Mouse (Mus musculus) mature B cell (primary cell): ENCODE measurements around the gene Gm11037.

Experiments
- in situ Hi-C: fragments of 300-500 bp; cut with MboI; formaldehyde crosslinking; loops from 2 replicates; pipeline ENCODE4 v1.14.3; 2019

Gm11037 gene

DNA sequence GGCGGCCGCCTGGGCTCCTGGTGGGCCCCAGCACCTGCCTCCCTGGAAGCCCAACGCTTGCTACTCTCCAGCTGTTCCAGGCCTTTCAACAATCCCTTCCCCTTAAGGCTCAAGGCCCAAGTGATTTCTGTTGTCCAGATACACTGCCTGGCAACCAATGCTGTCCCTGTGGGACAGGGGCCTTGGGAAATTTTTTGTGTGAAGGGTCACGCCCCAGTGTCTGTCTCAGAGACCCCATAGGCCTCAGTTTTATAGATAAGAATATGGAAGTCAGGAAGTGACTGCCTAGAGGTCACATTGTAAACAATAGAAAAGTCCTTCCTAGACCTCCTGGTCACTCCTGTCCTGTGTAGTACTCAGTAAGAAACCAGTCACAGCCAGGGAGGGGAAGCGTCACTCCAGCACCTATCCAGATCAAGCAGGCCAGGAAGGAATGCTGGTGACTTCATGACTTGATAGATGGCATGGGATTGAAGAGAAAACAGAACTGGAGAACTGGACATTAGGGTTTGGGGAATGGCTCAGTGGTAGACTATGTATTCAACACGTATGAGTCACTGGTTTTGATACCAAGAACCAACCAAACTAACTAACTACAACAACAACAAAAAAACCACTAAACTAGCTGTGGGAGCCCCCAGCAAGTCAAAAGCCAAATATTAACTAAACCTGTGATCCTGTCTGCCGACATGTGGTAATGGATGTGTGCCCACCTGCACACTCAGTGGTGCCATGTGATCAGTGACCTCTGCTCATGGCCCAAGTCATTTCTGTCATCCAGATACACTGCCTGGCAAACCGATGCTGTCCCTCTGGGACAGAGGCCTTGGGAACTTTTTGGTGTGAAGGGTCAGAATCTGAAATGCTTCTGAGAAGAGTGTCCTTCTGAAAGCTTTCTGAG, 15.3 kb downstream of the Gm11037 start:
- in situ Hi-C loops = no loop called here

DNA sequence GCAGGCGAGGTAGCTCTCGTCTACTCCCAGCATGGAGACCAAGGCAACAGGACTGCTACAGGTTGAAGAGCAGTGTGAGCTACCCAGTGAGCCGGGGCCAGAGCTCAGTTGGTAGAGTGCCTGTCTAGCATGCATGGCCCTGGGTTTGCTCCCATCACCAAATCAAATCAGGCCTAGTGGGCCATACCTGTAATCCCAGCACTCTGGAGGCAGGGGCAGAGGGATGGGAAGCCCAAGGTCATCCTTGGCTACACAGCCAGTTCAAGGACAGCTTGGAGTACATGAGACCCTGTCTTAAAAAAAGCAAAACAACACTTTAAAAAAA, 15.9 kb downstream of the Gm11037 start:
- in situ Hi-C loops = no loop called here

DNA sequence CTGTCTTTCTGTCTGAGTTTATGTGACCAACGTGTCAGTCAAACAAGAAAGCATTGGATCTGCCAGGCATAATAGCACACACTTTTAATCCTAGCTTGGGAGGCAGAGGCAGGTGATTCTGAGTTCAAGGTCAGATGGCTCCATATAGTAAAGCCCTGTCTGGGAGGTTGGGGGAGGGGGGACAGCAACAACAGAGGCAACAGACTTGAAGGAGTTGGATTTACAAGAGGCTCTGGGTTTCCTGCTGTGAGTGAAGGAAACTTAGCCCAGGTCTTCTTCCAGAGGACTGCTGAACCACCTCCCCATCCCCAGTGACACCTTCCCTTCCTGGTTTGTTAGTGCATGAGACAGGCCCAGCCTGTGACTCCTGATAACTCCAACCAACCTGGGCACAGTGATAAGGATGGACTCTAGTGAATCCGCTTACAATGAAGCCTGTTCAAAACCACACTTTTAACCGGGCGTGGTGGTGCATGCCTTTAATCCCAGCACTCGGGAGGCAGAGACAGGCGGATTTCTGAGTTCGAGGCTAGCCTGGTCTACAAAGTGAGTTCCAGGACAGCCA, 19.0 kb downstream of the Gm11037 start:
- in situ Hi-C loops = no loop called here

DNA sequence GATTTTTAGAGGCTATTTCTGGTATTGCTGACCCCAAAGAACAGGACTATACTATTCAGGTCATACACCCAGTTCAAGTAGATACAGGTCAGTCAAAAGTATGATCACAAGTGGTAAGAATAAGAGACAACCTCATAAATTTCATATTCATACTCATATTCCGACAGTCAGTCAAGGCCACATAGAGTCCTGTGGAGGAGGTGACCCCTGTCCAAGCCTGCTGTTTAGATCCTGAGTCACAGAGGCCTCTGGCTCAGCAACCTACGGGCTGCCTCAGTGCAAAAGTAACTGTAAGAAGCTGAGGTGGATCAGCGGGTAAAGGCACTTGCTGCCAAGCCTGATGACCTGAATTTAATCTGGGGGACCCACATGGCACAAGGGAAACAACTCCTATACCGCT, 20.7 kb downstream of the Gm11037 start:
- in situ Hi-C loops = no loop called here

DNA sequence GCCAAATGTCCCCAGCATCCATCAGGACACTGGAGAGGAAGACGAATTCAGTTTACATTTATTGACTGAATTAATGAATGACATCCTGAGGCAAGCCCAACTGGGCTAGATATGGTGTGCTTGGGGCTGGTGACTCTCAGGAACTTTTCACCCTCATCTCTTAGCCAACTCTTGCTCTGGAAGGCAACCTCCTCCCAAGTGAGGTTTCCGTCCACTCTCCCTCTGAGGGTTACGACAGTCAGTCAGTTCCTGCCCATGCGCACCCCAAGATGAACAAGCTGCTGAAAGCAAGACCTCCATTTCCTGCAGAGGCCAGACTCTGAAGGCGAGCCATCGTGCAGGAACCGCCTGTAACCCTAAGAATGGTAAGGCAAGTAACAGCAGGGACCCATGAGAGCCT, 23.7 kb downstream of the Gm11037 start:
- in situ Hi-C loops = no loop called here

DNA sequence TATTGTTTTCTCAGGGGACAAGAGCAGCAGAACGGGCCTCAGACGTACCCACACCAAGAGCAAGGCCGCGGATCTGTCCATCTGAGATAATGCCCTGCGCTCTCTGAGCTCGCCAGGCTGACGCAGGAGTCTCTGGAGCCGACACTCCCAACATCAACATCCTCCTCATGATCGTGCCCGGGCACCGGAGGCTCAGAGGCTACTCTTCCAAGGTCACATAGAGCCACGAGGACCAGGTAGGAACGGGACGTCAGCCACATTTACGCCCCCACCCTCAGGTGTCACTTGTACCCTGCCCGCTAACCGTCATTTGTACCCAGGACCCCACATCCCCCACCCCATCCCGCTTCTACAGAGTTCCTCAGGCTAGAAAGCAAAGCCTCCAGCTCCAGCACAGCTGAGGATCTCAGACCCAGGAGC, 26.2 kb downstream of the Gm11037 start:
- in situ Hi-C loops = no loop called here

DNA sequence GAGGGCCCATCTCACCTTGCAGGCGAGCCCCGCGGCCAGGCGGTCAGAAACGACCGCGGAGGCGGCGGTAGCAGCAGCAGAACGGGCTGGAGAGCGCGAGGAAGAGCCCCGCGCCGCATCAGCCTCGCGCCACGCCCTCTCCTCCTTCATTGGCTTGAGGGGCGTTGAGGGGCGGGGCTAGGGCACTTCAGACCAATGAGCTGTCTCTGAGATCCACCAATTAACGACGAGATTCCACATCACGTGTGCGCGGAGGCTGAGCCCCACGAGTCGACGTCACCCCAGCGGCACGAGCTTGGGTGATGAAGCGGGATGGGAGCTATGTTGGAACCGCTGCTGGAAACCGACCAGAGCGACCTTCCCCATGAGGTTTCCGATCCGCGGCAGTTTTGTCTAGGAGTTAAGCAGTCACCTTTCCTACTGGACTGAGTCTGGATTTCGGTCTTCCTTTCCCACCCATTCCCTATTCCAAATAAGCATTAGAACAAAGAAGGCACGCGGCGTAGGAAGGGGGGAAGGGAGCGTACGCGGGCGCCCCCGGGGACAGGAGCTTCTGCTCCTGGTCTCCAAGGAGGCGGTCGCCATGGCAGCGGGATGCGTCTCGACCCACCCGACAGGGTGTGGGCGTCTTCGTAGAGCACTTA, 26.8 kb downstream of the Gm11037 start, which contains the start of gene 1700037H04Rik:
Gene 1700037H04Rik, minus strand, starts transcription at position 144 of the 644 bp plus-strand sequence.
- in situ Hi-C loops = no loop called here

DNA sequence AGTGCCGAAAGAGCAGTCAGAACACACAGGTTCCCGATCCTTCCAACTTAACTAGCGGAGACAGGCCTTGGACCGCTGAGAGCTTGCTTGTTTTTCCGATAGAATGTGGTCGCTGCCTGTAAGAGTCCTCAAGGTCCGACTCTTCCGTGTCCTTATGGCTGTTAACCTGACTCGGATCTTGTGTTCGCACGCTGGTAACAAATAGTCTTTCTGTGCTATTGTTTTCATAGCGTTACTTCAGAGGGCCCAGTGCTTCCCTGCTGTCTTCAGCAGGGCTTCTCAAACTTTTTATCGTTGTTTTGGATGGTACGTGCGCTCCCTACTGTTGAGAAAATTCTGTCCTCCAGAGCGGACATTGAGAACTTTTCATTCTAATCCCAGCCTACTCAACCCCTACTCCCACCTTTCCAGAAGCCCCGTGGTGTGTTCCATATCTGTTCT, 27.4 kb downstream of the Gm11037 start:
- in situ Hi-C loops = no loop called here

DNA sequence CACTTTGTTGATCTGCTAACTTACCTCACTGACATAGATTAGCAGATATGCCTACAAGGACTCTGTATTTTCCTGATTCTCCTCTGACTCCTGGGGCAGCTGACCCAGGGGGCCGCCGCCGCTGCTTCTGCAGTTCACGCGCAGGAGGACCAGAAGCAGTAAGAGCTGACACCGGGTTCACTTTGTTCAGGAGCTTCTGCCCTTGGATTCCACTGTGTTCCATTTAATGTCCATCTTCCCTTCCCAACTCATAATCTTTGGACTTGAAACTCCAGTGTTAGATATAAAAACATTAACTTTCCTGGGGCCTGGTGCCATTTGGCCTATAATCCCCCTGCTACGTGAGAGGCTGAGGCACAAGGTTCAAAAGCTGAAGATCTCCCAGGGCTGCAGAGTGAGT, 30.6 kb downstream of the Gm11037 start:
- in situ Hi-C loops = no loop called here

DNA sequence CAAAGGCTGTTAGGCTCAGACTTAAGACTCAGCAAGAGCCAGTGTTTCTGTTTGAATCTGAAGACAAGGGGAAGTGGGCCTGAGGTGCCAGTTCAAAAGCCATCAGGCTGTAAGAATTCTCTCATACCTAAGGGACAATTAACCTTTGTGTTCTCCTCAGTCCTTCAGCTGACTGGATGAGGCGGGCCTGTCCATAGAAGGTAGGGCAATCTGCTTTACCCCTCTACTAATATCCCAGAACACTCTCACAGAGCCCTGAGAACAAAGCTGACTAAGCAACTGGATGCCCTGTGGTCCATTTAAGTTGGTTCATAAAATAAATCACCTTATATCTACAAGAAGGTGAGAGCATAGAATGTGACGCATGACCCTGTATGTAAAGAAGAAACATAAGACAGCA, 32.9 kb downstream of the Gm11037 start:
- in situ Hi-C loops = no loop called here

DNA sequence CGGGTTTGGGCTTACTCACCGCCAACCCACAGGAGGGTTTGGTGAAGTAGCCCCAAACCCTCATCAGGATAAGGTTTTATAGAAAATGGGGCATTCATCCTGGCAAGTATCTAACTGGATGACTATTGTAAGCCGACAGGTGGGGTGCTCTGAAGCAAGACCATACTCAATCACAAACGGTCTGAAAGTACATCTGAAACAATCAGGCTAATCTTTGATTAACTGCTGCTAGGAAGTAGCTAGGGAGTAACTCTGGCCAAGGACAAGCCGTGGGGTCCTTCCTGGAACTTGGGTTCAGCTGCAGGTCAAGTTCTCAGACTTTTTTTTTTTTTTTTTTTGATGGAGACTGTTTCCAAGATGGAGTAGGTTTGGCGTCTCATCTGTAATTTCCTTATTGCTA, 34.7 kb downstream of the Gm11037 start:
- in situ Hi-C loops = no loop called here

DNA sequence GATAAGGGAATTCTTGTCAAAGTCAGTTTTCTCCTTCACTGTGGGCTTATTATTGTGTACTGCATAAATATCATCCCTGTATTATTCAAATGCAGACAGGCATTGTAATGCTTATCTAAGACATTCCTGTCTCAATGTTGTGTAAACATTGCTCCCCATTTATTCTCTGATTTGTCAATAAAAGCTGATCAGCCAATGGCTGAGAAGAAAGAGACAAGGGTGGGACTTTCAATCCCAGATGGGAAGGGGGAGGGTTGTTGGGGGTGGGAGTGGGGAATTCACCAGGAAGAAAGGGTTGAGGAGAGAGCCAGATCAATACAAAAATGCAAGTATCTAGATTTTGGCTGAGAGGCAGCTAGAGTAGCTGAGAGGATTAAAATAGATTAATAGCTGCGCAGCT, 35.6 kb downstream of the Gm11037 start:
- in situ Hi-C loops = no loop called here

DNA sequence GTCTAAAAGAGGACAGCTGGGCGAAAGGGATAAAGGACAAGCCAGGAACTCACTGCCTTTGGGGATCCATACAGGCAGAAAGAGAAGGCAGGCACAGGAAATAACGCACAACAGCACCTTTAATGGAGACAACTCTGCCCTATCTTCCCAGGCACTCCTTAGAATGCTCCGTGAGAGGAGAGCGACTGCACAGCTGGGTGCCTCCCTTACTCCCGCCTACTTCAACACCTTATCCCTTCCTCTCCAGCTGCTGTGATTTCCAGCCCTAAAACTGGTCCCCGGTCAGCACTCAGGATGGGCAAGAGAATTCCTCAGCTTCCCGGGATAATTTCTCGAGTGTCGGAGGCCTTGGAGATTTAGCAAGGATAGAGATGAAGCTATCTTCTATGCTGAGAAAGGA, 37.6 kb downstream of the Gm11037 start:
- in situ Hi-C loops = no loop called here

DNA sequence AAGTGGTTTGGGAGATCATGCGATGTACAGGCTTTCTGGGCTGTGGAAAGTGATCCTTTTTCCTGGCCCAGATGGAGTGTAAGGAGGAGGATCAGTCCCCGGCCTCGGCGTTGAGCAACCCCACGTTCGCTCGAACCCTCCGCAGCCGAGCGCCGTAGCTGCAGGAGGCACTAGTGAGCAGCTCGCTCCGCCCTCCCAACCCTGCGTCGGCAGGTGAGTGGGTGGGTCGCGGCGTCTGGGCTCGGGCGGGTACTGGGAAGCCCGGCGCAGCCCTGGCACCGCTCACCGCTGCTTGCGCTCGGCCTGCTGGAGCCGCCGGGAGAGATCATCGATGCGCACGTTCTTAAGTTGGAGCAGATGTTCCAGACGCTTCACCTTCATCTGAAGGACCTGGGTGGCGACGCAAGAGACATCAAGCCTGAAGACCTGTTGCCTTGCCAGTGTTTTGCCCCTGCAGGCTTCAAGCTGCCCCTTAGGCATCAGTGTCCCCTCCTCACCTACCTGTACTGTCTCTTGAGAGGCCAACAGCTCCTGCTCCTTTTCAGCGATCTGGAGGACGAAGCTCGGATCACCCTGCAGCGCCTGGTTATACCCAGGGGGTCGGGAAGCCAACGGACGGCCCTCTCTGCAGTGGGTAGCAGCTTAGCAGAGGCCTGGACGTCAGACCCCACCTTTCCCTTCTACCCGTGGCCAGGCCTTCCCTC, 38.3 kb downstream of the Gm11037 start:
- in situ Hi-C loops = no loop called here

DNA sequence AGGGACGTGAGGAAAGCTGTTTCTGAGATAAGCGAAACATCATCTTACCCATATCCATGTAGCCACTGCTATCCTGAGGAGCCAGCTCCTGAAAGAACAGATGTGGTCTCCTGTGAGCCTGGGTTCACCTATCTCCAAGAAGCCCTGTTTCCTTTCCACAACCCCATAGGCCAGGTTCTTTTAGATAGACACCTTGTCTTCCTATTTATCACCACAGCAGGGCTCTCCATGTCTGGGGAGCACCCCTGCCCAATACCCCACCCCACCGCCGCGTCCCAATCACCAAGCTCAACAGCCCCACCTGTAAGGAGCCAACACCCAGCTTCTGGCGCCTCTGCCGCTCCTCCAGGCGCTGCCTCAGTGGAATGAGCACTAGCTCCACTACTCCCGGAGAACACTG, 39.0 kb downstream of the Gm11037 start:
- in situ Hi-C loops = no loop called here

DNA sequence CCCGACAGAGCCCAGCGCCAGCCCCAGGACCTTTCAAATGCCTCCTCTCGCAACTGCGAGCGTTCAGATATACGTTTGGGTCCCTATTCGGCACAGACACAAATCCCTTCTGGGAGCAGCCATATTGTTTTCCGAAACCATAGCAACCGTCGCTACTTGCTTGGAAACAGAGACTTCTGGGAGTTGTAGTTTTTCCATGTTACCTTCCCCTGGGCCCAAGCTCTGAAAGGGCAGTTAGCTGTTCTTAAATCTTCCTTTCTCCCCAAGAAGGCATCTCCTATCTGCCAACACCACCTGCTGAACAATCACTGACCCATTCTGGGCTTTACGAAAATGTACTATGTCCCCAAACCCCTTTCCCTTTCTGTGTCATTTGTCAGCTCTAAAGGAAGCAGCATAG, 41.4 kb downstream of the Gm11037 start:
- in situ Hi-C loops = no loop called here

DNA sequence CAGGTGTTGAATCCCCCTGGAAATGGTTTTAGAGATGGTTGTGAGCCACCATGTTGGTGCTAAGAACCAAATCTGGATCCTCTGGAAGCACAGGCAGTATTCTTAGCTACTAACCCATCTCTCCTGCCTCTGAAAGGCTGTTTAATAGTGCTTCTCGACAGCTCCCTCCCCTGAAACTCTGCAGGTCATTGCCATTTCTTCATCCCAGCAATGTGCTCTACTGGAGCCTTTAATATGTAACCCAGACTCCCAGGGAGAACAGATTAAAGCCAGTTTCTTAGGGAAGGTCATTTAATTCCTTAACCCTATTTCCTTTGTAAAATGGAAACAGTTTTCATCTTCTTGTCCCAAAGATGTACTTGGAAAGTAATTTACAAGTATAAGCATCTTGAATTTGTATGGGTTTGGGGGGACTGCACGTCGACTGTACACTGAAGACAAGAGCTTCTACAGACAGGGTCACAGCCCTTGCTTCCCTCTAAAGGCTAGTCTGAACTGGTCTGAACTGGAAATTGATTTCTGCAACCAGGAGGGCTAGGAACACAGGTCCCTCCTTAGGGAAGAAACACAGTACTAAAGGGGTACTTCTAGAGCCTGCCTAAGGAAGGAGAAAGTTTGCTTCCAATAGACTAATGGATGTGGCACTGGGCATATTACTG, 42.1 kb downstream of the Gm11037 start:
- in situ Hi-C loops = no loop called here

DNA sequence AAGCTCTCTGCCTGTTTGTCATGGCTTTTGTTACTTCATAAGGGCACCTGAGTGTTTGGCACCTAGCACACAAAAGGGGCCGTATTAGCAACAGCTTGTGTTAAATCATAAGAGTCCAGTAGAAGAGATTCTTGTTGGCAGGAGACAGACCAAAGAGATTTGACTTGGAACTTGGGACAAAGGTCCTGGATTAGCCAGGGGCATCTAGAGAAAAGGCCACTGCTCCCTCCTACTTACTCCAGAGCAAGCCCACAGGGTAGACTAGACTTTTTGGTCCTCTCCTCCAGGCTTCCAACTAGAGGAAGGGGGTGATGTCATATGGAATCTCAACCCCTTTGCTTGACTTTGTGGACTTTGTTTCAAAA, 42.6 kb downstream of the Gm11037 start:
- in situ Hi-C loops = no loop called here

DNA sequence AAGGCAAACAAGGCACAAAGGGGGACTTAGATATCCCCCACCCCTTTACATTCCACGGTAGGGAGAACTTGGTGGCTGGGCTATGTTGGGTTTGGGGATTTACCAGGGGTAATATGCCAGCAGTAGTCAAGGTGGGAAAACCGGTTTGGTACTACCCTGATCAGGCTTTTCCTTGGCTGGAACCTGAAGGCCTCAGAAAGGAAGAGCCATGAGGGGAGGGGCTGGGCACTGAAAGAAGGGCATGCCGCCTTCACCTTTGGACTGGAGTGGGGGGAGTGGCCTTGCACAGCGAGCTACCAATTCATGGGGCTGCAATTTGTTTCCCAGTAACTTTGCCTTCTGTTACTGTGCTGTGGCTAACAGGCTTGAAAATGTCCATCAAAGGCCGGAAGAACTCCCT, 43.2 kb downstream of the Gm11037 start:
- in situ Hi-C loops = no loop called here

DNA sequence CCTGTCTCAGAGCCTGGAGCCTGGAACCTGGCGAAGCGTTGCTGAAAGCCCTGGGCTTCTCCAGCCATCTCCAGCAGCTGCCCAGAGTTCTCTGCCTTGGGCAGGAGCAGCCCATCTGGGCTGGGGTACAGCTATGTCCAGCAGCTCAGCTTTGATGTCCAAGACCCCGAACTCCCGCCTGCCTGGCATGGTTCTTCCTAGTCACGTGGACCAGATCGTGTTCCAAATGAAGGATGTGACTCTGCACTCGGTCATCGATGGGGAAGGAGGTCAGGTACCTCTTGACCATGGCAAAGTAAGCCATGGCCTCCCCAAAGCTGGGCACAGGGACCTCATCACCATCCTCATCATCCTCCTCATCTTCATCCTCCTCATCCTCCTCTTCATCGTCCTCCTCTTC, 44.6 kb downstream of the Gm11037 start:
- in situ Hi-C loops = no loop called here

DNA sequence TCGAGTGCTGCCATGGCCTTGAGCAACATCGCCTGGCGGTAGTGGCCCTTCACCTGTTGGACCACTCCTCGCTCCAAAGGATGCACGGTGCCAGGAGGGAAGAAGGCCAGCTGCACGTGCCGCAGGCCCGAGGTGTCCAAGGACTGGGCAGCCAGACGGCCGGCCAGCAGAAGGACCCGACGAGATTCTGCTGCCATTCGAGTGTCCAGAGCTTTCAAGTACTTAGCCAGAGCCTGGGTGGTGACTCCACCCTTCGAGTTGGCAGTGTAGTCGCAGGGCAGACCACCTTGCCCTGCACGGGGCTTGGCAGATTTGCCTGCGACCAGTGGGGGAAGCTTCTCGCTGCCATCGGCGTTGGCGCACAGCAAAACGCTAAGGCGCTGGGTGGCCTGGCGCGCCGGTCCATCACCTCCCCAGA, 45.5 kb downstream of the Gm11037 start:
- in situ Hi-C loops = no loop called here
